Comparison of ENCODE assay signal across 11 mouse cellular contexts in genomic region chr3:55684892-55685291, GRCm38 (mm10).
DNase-seq lines count a peak whose midpoint lies in the region; ATAC-seq lines count a peak whose summit lies in the region.
"Had no signal": no experiment of that assay in that cellular context is flagged by ENCODE, and none has a peak within 500 bp of the region (broad histone marks: within the 10 kb centered on the region; RNA-seq: fewer than 3 reads in every experiment).

No protein-coding gene starts in this region.

- no peaks in the 10 kb centered on the region for H3K9me3 ChIP-seq in embryonic facial prominence, embryonic 12.5 days
- H3K9me3 ChIP-seq: heart, embryonic 13.5 days had no signal

- H3K4me1 ChIP-seq in embryonic facial prominence, embryonic 12.5 days, result peaks cover 25% of the 10 kb centered on the region

- H3K4me2 ChIP-seq in embryonic facial prominence, embryonic 12.5 days (replicated peaks), result no peak overlapping the region
- H3K4me2 ChIP-seq: heart, embryonic 13.5 days had no signal

- 22% methylated on average over 4 of the region's 4 CpGs for WGBS in embryonic facial prominence, embryonic 12.5 days

- no peak for ATAC-seq in embryonic facial prominence, embryonic 12.5 days (ENCODE audit: insufficient number of reproducible peaks, insufficient read depth, low FRiP score, low TSS enrichment)

- intact Hi-C loops in left cerebral cortex, postnatal 25 days (cut with DNase I), result loop anchor here (1.0 kb wide), 1 partner anchor 40 kb away; no protein-coding TSS in a partner anchor

- H3K36me3 ChIP-seq in embryonic facial prominence, embryonic 12.5 days, result no peaks in the 10 kb centered on the region
- H3K36me3 ChIP-seq: G1E had no signal

- DNase-seq in left cerebral cortex, postnatal 25 days (ENCODE audit: low spot score in 2 of 2), result peak; percentile 28 to 66
- no peak for DNase-seq in left cerebral cortex, adult 11 months (ENCODE audit: low spot score)
- DNase-seq in layer of hippocampus, postnatal 14 days (ENCODE audit: low spot score in 2 of 2), result peak; percentile 16 to 49
- DNase-seq in retina, postnatal 1 day, result peak; percentile 68
- no peak for DNase-seq in ovary, postnatal 14 days (ENCODE audit: low spot score)
- DNase-seq in kidney, postnatal 14 days, result no peak
- DNase-seq in spleen, postnatal 10 days (ENCODE audit: low spot score in 2 of 2), result no peak

- no peak overlapping the region for H3K4me3 ChIP-seq in embryonic facial prominence, embryonic 12.5 days
- H3K4me3 ChIP-seq: heart, embryonic 13.5 days had no signal

- H3K27me3 ChIP-seq in embryonic facial prominence, embryonic 12.5 days, result no peaks in the 10 kb centered on the region
- H3K27me3 ChIP-seq: heart, embryonic 13.5 days had no signal

- peak overlapping the region; percentile 13 for H3K27ac ChIP-seq in embryonic facial prominence, embryonic 12.5 days
- H3K27ac ChIP-seq: heart, embryonic 13.5 days; macrophage had no signal

- H3K9ac ChIP-seq in embryonic facial prominence, embryonic 12.5 days, result no peak overlapping the region
- H3K9ac ChIP-seq: heart, embryonic 13.5 days had no signal

Comparison
In these comparisons a context has a peak if more than half of its experiments do, and no peak if none do; other contexts are left out.
1. DNase-seq: peak in left cerebral cortex, postnatal 25 days (2 of 2), layer of hippocampus, postnatal 14 days (2 of 2) and retina, postnatal 1 day (single experiment); none in left cerebral cortex, adult 11 months (single experiment), ovary, postnatal 14 days (single experiment), kidney, postnatal 14 days (single experiment) and spleen, postnatal 10 days (0 of 2).